Mouse (Mus musculus): ENCODE measurements around the gene Irx6. TPM values are rescaled to one million over a fixed set of nuclear protein-coding genes. Genes with fewer than 3 reads are reported as not detected.

Gene Irx6
- not detected for polyA plus RNA-seq (2017; shearing (Covaris generic))

DNA sequence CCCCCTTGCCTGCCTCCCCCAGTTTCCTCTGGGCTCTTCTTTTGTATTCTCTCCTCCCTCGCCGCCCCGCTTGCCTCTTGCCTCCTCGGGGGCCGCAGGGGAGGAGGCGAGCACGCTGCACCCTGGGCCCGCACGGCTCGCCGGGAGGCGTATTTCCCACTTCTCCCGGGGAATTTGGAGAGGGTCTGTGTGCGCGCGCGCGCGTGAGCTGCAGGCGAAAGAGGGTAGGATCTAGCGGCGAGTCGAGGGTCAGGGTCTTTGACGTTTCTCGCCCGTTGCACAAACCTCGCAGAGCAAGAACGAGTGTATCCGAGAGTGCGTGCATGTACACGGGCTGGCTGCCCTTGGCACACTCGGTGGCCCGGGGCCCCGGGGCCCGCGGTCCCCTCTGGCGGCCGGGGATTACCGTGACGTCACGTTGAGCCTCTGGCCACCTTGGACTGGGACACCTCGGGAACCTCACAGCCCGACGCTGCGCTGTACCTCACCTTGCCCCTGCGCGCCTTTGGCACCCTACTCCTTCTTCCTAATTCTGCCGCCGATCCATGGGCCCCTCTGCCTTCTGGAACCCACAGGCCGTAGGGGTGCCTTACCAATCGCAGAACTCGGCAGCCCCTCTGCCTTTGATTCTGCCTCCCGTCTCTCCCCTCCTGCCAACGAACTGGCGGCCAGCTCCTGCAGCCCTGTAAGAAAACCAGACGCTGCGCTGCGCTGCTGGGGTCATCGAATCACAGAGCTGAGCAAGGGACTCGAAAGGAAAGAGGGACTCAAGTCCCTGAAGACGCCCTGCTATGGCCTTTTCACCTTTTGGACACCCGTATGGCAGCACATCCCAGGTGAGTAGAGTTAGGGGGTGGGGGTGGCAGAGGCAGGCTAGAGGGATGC lies at the start of gene Irx6:
Gene Irx6 (plus strand): TSS at position 45 of the 885 bp plus-strand sequence.

Other genes starting within 250 kb of the Irx6 start
- not detected for gene Mmp2, start 153.0 kb downstream of the Irx6 start, polyA plus RNA-seq (2017; shearing (Covaris generic))
- 1.5 TPM for gene Lpcat2, start 181.1 kb downstream of the Irx6 start, polyA plus RNA-seq (2017; shearing (Covaris generic))
- gene Capns2, start 227.1 kb downstream of the Irx6 start, polyA plus RNA-seq (2017; shearing (Covaris generic)) = not detected